Mouse (Mus musculus): Measurements from ENCODE around the gene Fut7.

DNA sequence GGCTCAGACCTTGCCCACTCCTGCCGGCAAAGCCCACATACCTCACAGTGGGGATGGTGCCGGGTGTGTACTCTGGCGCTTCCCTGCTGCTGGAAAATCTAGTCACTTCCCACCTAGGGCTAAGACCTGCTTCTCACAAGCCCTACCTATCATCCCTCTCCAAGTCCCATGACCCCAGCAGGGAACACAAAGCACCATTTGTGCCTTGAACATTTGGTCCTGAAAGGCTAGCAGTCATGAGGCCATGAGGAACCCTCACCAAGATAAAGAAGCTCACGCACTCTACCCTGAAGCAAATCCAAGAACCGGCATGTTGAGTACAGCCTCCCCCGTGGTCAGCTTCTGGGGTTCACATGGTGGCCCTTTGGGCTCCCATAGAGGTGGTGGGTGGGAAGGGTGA, 46.9 kb downstream of the Fut7 start, which contains the start of gene Ptgds:
- no peak for TF ChIP-seq POLR2A (IDR thresholded peaks at IDR 0.05; ENCODE audit: low read depth, low read length)
- no peak for TF ChIP-seq CTCF (IDR thresholded peaks at IDR 0.05; ENCODE audit: borderline replicate concordance, insufficient read depth, low read length)
